Mouse (Mus musculus): ENCODE data around the gene Ttll6.

Gene Ttll6

DNA sequence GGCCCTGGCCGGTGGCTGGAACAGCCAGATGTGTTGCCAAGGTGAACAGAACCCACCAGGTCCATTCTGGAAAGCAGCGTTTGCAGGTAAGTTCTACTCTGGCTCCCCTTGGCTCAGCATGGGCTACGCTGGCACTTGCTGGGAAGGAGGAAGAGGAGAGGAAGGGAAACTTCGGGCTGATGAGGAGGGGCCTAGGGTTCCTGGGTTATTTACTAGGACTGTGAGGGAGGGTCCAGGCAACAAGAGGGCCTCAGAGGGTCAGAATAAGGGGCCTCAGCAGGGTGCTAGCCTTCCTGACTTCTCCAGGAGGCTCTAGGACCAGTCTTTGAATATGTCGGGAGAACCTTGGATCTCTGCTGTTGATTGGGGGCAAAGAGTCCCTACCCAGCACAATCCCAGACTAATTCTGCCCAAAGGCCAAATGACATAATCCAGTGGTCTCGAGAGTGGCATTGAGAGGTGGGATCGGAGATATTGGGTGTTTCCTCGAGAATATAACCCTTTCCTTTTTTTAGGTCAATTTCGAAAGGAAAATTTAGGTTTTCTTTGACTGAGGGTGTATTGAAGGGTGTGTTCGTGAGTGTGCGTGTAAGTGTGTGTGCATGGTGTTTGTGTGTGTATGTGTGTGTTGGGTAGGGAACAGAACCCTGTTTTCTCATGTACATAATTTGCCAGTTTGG, 61.5 kb downstream of the Ttll6 start:
- DNase-seq (ENCODE audit: low spot score in 2 of 2) = no peak

DNA sequence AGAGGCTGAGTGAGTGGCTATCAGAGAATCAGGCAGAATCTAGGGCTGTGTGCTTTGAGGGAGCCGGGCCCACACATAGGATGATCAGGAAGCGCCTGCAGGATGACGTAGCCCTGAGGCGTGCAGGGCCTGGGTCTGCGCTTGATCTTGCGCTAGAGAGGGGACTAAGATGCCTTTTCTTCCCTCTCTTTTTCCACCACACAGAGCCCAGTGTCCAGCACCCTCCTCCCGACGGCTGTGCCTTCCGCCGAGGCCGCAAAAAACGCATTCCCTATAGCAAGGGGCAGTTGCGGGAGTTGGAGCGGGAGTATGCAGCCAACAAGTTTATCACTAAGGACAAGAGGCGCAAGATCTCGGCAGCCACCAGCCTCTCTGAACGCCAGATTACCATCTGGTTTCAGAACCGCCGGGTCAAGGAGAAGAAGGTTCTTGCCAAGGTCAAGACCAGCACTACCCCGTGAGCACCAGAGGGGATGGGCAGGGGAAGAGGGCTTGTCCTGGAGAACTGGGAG, 62.2 kb downstream of the Ttll6 start:
- DNase-seq (ENCODE audit: low spot score in 2 of 2) = no peak

DNA sequence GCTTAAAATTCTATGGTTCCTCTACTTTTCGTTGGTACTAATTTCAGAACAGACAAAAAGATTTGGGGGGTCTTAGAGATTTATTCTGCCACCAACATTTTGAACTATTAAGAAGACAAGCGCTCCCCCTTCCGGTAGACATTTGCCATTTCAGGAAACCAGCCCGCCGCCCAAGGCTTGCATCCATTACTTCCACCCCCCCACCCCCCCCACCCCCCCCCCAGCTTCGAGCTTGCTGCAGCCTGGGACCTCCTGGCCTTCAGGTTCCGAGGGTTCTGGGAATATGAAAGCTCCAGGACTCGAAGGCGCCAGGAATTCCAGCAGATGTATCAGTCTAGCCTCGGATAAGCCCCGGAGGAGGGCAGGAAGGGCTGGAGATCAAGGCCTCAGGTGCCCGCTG, 65.1 kb downstream of the Ttll6 start:
- no peak for DNase-seq (ENCODE audit: low spot score in 2 of 2)

DNA sequence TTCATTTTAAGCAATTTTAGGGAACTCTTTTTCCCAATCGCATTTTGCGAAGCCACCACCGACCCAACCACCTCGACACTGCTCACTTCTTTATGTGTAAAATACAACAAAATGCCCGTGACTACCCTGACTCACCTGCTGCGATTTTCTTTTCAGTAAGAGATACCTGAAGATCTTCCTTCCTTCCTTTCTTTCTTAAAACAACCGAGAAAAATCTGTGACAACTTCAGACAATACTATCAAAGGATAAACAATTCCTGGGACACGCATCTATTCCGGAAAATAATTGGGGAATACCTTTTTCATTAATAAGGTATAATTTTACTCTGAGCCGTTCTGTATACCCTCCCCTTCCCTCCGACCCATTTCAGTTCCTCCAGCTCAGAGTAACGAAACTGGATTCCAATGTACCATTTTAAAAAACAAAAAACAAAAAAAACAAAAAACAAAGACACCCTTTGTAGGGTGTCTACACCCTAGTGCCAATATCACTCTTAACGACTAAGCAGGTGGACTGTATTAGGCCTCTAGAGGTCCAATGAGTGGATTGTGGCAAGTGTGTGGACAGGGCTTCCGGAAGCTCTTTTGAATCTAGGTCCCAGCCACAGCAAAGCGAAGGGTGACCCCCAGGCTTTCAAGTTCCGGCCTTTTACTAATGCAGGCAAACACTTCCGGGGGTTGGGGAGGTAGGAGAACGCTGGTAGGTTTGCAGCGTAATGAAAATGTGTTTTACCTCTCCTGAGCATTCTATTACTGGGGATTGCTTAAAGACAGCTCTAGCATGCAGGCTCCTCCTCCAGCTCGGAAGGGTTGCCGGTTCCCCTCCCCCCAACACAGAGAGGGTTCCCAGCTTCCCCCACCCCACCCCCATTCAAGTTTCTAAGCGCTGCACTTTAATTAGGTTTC, 65.8 kb downstream of the Ttll6 start:
- no peak for DNase-seq (ENCODE audit: low spot score in 2 of 2)

DNA sequence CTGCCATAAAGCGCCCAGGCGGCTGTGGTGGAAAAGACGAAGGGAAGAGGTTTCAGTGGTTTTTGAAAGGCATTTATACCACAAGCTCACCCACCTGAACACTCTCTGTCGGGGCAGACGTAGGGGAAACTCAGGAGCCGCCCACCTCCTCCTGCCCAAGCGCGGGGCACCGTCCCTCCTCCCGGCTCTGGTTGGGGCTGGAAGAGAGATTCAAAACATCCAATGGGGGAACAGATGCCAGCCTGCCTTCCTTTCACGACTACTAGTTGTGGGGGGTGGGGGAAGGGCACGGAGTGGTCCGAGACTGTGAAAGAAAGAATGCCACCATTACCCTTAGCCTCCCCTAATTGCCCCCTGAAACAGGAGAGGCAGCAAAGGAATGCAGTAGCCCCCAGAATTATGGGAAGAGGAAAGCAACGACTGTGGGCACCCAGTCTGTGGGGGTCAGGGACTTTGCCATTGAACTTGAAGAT, 66.6 kb downstream of the Ttll6 start:
- DNase-seq (ENCODE audit: low spot score in 2 of 2) = no peak

DNA sequence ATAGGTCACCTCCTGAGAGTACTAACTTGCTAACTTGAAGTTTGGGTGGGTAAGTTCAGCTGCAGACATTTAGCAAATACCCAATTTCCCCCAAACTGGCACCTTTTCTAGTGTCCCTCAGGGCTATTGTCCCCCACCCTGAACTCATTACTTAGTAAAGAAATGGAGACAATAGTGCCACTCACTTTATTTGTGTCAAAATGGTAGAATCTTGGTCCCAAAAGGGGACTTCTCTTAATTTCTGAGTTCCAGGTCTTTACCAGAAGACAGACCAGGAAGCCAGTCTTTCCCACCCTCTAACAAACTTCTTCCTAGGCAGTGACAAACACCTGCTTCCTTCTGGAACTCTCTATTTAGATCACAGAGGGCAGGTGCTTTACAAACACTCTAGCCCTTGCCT, 68.2 kb downstream of the Ttll6 start:
- DNase-seq (ENCODE audit: low spot score in 2 of 2) = no peak

DNA sequence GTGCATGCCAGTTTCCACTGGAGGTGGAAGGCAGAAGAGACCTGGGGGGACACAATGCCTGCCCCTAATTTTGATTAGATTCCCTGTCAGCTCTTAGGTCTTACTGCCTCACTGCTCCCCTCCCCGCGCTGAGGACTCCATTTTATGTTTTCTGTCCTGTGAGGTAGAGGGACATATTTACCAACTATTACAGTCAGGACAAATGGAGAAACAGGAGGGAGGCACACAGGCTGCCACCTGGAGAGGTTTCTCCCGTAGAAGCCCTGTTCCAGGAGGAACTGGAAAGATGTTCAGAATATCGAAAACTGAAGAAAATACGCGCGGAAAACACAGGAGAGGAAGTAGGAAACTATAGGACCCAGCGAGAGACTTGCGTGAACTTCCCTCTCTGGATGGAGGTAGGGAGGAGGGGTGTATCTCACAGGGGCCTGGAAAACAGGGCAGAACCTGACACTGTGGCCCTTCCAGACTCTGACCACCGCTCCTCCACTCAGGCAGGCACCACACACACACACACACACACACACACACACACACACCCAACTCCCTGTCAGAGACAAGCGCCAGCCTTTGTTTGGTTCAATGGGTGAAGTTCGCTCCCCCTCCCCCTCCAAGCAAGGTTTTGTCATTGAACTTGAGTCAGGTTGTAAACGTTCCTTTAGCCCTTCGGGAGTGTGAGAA, 69.0 kb downstream of the Ttll6 start:
- DNase-seq (ENCODE audit: low spot score in 2 of 2) = no peak

DNA sequence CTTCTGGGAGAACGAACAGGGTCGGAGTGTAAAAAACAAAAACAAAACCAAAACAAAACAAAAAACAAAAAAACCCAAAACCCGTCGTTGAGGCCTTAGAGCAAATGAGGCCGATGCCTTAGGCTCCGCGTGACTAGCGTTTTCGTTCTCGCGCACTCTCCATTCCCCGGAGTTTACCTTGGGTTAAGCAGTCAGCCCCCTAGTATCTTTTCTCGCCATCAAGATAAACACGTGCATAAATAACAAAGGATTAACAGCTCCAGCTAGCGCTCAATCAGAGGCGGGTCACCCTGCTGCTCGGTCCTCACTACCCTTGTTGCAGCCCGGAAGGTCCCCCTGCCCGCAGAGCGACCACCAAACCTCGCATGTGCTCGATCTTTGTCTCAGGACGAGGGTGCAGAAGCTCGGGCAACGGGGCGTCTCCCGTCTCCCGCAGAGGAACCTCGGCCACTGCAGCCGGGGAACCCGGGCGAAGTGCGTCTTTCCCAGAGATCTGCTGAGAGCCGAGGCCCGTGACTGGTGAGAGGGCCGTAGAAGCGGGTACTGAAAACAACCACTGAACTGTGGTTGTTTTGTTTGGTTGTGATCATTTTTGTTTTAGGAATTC, 69.7 kb downstream of the Ttll6 start:
- DNase-seq (ENCODE audit: low spot score in 2 of 2) = no peak

DNA sequence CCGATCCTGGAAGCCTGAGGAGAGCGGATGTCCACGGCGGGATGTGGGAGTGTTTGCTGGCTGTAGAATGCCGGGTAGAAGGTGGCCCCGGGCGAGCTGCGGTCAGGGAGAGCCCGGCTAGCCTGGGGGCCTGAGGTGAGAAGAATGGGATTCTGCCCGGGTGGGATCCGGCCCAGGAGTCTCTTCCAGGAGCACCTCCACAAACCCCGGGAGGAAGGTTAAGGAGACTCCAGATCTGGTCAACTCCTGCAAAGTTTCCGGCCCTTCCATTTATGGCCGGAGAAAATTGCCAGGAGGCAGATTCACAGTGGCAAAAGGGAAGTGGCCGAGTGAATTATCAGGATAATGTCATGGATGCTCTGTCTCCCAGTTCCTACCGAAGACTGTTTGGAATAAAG, 70.2 kb downstream of the Ttll6 start:
- DNase-seq (ENCODE audit: low spot score in 2 of 2) = no peak

DNA sequence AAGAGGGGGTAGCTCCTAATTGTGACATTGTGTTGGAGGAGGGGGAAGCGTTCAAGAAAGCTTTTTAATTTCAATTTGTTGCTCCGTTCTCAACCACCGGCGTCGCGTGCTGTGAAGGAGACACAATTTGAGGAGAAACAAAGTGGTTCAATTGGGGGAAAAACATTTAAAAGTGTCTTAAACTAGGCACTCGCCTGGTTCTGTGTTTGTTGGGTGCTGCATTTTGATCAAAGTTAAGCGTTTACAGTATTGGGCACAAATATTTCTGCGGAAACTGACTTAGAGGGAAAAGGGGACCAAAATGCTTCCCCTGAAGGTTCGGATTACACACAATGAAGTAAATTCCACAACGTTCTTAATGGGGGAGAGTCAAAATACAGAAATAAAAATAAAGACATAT, 70.8 kb downstream of the Ttll6 start:
- no peak for DNase-seq (ENCODE audit: low spot score in 2 of 2)

DNA sequence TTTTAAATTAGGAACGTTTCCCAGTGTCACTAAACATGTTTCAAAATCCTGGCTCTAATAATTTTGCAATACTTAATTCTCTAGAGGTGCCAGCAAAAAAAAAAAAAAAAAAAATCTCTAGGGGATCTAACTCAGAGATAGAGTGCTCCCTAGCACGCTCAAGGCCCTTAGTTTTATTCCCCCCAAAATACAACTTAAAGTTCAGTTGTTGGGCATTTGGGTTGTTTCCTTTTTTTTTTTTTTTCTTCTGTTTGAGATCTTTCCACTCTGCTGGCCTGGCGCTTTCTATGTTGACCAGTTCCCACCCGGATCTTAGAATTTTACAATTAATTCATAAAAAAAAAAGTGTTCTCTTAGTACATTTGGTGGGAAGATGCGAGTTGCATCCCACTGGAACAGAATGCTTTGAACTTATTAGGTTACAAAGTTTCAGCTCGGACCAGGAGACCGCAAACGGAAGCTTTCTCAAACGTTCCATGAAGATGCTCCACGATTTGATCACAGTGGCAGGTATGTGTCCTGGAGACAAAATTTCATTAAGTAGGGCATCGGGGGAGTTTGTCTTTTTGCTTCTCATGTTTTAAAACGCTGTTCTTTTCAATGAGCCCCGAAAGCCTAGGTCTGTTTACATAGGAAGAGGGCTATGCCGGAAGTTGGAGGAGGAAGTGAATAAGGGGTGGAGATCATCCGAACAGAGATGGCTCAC, 72.0 kb downstream of the Ttll6 start:
- DNase-seq (ENCODE audit: low spot score in 2 of 2) = no peak

All from right cerebral cortex, postnatal 36 days (tissue).